Mouse (Mus musculus) heart, adult 2 months (tissue): Measurements from ENCODE around the gene Speer4f1. TPM values are rescaled to one million over a fixed set of nuclear protein-coding genes. Genes with fewer than 3 reads are reported as not detected.
"Not testable (repeated sequence)": the region's sequence is repeated elsewhere in the genome, so short reads cannot be mapped to it uniquely, and the experiment has no call there.

Experiments
- DNase-seq, 2 experiments: peaks; one replicate each; pipeline ENCODE4 v3.0.0; 2021
- H3K27ac ChIP-seq: fragments of 200-600 bp; 2 replicates; pipeline ENCODE4 v1.8.1; 2022
- H3K27me3 ChIP-seq: fragments of 200-500 bp; 2 replicates; pipeline ENCODE4 v1.6.1; 2012; ENCODE audit warnings: mild to moderate bottlenecking, low read length, inconsistent platforms, mixed read lengths; ENCODE audit not compliant: control insufficient read depth, insufficient read depth
- H3K36me3 ChIP-seq: fragments of 200-500 bp; 2 replicates; pipeline ENCODE4 v1.6.1; 2012; ENCODE audit warnings: low read length, inconsistent platforms; ENCODE audit not compliant: control insufficient read depth, insufficient read depth
- H3K4me1 ChIP-seq: fragments of 200-500 bp; 2 replicates; pipeline ENCODE4 v1.6.1; 2011; ENCODE audit warnings: low read length; ENCODE audit not compliant: control insufficient read depth, insufficient read depth
- H3K4me3 ChIP-seq: fragments of 200-600 bp; 2 replicates; pipeline ENCODE4 v1.8.1; 2022
- H3K79me2 ChIP-seq: fragments of 200-500 bp; replicated peaks from 2 replicates; pipeline ENCODE4 v1.6.1; 2012; ENCODE audit warnings: mild to moderate bottlenecking, inconsistent platforms, low read length, moderate library complexity, mixed read lengths; ENCODE audit not compliant: control insufficient read depth, insufficient read depth
- H3K9ac ChIP-seq: fragments of 200-500 bp; 2 replicates; pipeline ENCODE4 v1.6.1; 2012; ENCODE audit warnings: low read depth, mild to moderate bottlenecking, control low read depth, inconsistent platforms, low read length, mixed read lengths
- CTCF ChIP-seq: fragments of 200-600 bp; IDR thresholded peaks from 2 replicates; pipeline ENCODE4 v1.8.1; 2022; ENCODE audit warnings: antibody characterized with exemption, mild to moderate bottlenecking, moderate library complexity
- EP300 ChIP-seq: fragments of 200-500 bp; IDR thresholded peaks from 2 replicates; pipeline ENCODE4 v1.6.1; 2011; ENCODE audit warnings: low read depth, low read length, control low read depth; ENCODE audit not compliant: insufficient read depth
- POLR2A ChIP-seq: fragments of 200-500 bp; IDR thresholded peaks from 2 replicates; pipeline ENCODE4 v1.6.1; 2011; ENCODE audit warnings: mild to moderate bottlenecking, low read depth, low read length, control low read depth; ENCODE audit not compliant: insufficient read depth
- WGBS: fragments of 180-500 bp; shearing (Covaris S2); methylation state at CpG from one replicate; pipeline ENCODE4 v1.1.7; 2018; 5-methylcytosine and 5-hydroxymethylcytosine counted together
- intact Hi-C: fragments of 180-260 bp; cut with DNase I; formaldehyde crosslinking; loops from one replicate; pipeline ENCODE4 v1.15.1; 2025
- long read RNA-seq: library from polyadenylated mRNA; stranded (forward); transcript quantifications from one replicate; pipeline ENCODE4 v2.0.0, GENCODE M21; 2021
- polyA plus RNA-seq: library from polyadenylated mRNA; depleted of rRNA; stranded (reverse); fragments of >200 nt; gene quantifications from 2 replicates; pipeline ENCODE4 v1.2.3, GENCODE M21; 2012; rRNA removed
- total RNA-seq, 2 experiments: library from RNA; stranded (reverse); gene quantifications; 2 replicates each; pipeline ENCODE4 v1.2.3; 2021

The Speer4f1 gene
- not detected for total RNA-seq
- polyA plus RNA-seq, result not detected in 2 replicates
- long read RNA-seq, result 0 reads

- H3K27me3 ChIP-seq, DNase-seq, H3K4me3 ChIP-seq, H3K36me3 ChIP-seq, intact Hi-C loops, H3K4me1 ChIP-seq, H3K9ac ChIP-seq, H3K27ac ChIP-seq, H3K79me2 ChIP-seq: not testable (repeated sequence)
- 79% methylated on average over 1 of the region's 1 CpGs for WGBS
These were observed at the start of gene Speer4f1 for GRCm38 (mm10) chr5:17475798-17476197. Speer4f1 (plus strand) TSS chr5:17476098.

- Histone ChIP-seq H3K27me3 (no peaks in the 10 kb centered on the region), H3K4me3 (no peak overlapping the region), H3K27ac (no peak overlapping the region), H3K4me1 (no peaks in the 10 kb centered on the region), H3K36me3 (no peaks in the 10 kb centered on the region), H3K9ac (no peak overlapping the region), H3K79me2 (no peaks in the 10 kb centered on the region)
- WGBS, result 77% methylated on average over 1 of the region's 1 CpGs
- intact Hi-C loops, result no loop called here
- TF ChIP-seq EP300 (no peak), CTCF (no peak), POLR2A (no peak)
- DNase-seq, result no peak
These were observed 49.0 kb upstream of the Speer4f1 start for GRCm38 (mm10) chr5:17426930-17427329.

GRCm38 (mm10) chr5:17434721-17435120 is 41.2 kb upstream of the Speer4f1 start:
- no peak for TF ChIP-seq CTCF
- no peak for TF ChIP-seq POLR2A
- no peak for TF ChIP-seq EP300
- WGBS, result 71% methylated on average over 3 of the region's 3 CpGs
- H3K9ac ChIP-seq, result no peak overlapping the region
- H3K4me3 ChIP-seq, result no peak overlapping the region
- no peak for DNase-seq
- H3K36me3 ChIP-seq, result no peaks in the 10 kb centered on the region
- no peaks in the 10 kb centered on the region for H3K4me1 ChIP-seq
- no peaks in the 10 kb centered on the region for H3K79me2 ChIP-seq
- intact Hi-C loops, result no loop called here
- H3K27me3 ChIP-seq, result no peaks in the 10 kb centered on the region
- H3K27ac ChIP-seq, result no peak overlapping the region

- H3K9ac ChIP-seq, result no peak overlapping the region
- TF ChIP-seq CTCF (no peak), POLR2A (no peak), EP300 (no peak)
- H3K36me3 ChIP-seq, result no peaks in the 10 kb centered on the region
- WGBS, result 39% methylated on average over 2 of the region's 2 CpGs
- no peaks in the 10 kb centered on the region for H3K27me3 ChIP-seq
- no peak overlapping the region for H3K4me3 ChIP-seq
- peak in 1 of 2 experiments; percentile 17 for DNase-seq
- no peaks in the 10 kb centered on the region for H3K79me2 ChIP-seq
- no peaks in the 10 kb centered on the region for H3K4me1 ChIP-seq
- intact Hi-C loops, result no loop called here
- no peak overlapping the region for H3K27ac ChIP-seq
These were observed 39.7 kb upstream of the Speer4f1 start for GRCm38 (mm10) chr5:17436209-17436608.

- Histone ChIP-seq H3K79me2 (no peaks in the 10 kb centered on the region), H3K4me1 (no peaks in the 10 kb centered on the region), H3K36me3 (no peaks in the 10 kb centered on the region), H3K27ac (no peak overlapping the region), H3K4me3 (no peak overlapping the region), H3K27me3 (no peaks in the 10 kb centered on the region), H3K9ac (no peak overlapping the region)
- no peak for DNase-seq
- intact Hi-C loops, result no loop called here
- no peak for TF ChIP-seq POLR2A
- no peak for TF ChIP-seq EP300
- no peak for TF ChIP-seq CTCF
These were observed 36.3 kb upstream of the Speer4f1 start for GRCm38 (mm10) chr5:17439487-17440102.

- intact Hi-C loops, result no loop called here
- Histone ChIP-seq H3K27ac (no peak overlapping the region), H3K36me3 (no peaks in the 10 kb centered on the region), H3K4me1 (no peaks in the 10 kb centered on the region), H3K27me3 (no peaks in the 10 kb centered on the region), H3K4me3 (no peak overlapping the region), H3K9ac (no peak overlapping the region), H3K79me2 (no peaks in the 10 kb centered on the region)
- WGBS, result 63% methylated on average over 5 of the region's 5 CpGs
- TF ChIP-seq POLR2A (no peak), CTCF (no peak), EP300 (no peak)
- no peak for DNase-seq
These were observed 21.8 kb upstream of the Speer4f1 start for GRCm38 (mm10) chr5:17454059-17454458.
